Mouse (Mus musculus): ENCODE measurements around the gene Ptgs2. TPM values are rescaled to one million over a fixed set of nuclear protein-coding genes. Genes with fewer than 3 reads are reported as not detected.

Gene Ptgs2
- polyA plus RNA-seq (2015; fragmentation: Nextera tagmentation; extraction: Ambion mirVana): 0.54 and 0.61 TPM in 2 replicates

DNA sequence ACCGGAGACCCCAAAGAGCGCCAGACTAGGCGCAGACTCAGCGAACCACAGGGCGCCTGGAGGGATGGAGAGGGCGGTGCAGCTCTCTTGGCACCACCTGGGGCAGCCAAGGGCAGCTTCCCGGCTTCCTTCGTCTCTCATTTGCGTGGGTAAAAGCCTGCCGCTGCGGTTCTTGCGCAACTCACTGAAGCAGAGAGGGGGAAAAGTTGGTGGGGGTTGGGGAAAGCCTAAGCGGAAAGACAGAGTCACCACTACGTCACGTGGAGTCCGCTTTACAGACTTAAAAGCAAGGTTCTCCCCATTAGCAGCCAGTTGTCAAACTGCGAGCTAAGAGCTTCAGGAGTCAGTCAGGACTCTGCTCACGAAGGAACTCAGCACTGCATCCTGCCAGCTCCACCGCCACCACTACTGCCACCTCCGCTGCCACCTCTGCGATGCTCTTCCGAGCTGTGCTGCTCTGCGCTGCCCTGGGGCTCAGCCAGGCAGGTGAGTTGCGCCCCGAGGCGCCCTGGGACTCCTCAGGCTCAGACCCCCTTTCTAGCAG is at the start of gene Ptgs2:
Gene Ptgs2 (plus strand): TSS at position 242 of the 544 bp plus-strand sequence.
- no peaks in the 10 kb centered on the region for H3K27me3 ChIP-seq (ENCODE audit: control insufficient read depth, insufficient read depth, low read length)
- H3K9ac ChIP-seq (ENCODE audit: low read length): peak within 1 kb of the TSS; percentile 60
- DNase-seq (ENCODE audit: low spot score) (peak; percentile 58), ATAC-seq (ENCODE audit: low FRiP score, low TSS enrichment) (peak; percentile 83; the same call in 1 of the 2 replicates)
- TF ChIP-seq EP300 (optimal IDR thresholded peaks at IDR 0.05): no peak
- TF ChIP-seq CTCF (IDR thresholded peaks at IDR 0.05; ENCODE audit: low read depth): peak; percentile 46
- H3K9me3 ChIP-seq (ENCODE audit: control insufficient read depth, low read length): no peaks in the 10 kb centered on the region
- H3K4me1 ChIP-seq (replicated peaks; ENCODE audit: control insufficient read depth, insufficient read depth): 0 out of 2 replicates have a peak, but pooled peaks cover 4% of the 10 kb centered on the region
- peak within 1 kb of the TSS; percentile 35; the same call in 1 of the 2 replicates for H3K27ac ChIP-seq (replicated peaks)
- peak within 1 kb of the TSS; percentile 43 for H3K4me3 ChIP-seq (ENCODE audit: low read depth, low read length)
- peak within 1 kb of the TSS; percentile 77 for H3K4me2 ChIP-seq (replicated peaks; ENCODE audit: low read depth)
- no peaks in the 10 kb centered on the region for H3K36me3 ChIP-seq (ENCODE audit: control insufficient read depth, insufficient read depth, low read length)
- 3% methylated on average over 26 of the region's 26 CpGs for WGBS

DNA sequence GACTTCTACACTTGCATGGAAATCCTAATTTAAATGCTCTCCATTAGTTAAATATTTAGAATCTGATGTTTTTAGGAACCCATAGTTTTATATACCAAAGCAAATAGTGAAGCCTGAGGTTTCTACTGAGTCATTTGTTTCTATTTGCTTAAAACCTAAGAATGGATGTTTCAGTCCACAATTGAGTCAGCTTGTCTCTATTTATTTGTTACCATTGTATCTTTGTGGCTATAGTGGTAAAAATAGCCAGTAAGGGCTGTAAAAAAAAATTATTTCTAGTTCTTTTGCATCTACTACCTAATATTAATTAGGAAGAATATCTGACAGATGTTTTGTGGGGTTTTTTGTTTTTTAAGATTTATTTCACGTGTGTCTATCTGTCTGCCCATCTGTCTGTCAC is 49.6 kb upstream of the Ptgs2 start:
- no peaks in the 10 kb centered on the region for H3K27me3 ChIP-seq (ENCODE audit: control insufficient read depth, insufficient read depth, low read length)
- DNase-seq (ENCODE audit: low spot score) (no peak), ATAC-seq (ENCODE audit: low FRiP score, low TSS enrichment) (no peak)
- no peak overlapping the region for H3K27ac ChIP-seq (replicated peaks)
- no peak overlapping the region for H3K9ac ChIP-seq (ENCODE audit: low read length)
- no peaks in the 10 kb centered on the region for H3K4me1 ChIP-seq (replicated peaks; ENCODE audit: control insufficient read depth, insufficient read depth)
- TF ChIP-seq CTCF (IDR thresholded peaks at IDR 0.05; ENCODE audit: low read depth): no peak
- WGBS: 82% methylated on average over 1 of the region's 1 CpGs
- H3K4me2 ChIP-seq (replicated peaks; ENCODE audit: low read depth): no peak overlapping the region
- no peaks in the 10 kb centered on the region for H3K36me3 ChIP-seq (ENCODE audit: control insufficient read depth, insufficient read depth, low read length)
- no peaks in the 10 kb centered on the region for H3K9me3 ChIP-seq (ENCODE audit: control insufficient read depth, low read length)
- H3K4me3 ChIP-seq (ENCODE audit: low read depth, low read length): no peak overlapping the region

DNA sequence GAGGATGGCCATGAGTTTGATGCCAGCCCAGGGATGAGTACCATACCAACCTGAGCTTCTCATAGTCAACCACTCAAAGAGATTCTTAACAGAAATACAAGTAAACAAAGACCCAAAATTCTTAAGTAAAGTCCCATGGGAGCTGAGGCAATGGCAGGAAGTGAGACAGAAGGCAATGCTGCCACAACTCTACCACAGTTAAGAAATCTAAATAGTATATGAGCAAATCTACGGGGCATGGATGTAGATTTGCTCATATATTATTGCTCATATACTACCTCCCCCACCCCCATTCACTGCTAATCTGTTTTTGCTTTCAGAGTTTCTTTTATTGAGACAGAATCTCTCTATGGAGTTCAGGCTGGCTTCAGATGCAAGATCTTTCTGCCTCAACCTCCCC is 34.1 kb upstream of the Ptgs2 start:
- no peak overlapping the region for H3K27ac ChIP-seq (replicated peaks)
- no peak for ATAC-seq (ENCODE audit: low FRiP score, low TSS enrichment)
- H3K36me3 ChIP-seq (ENCODE audit: control insufficient read depth, insufficient read depth, low read length): no peaks in the 10 kb centered on the region
- 0 out of 2 replicates have a peak, but pooled peaks cover 2% of the 10 kb centered on the region for H3K9me3 ChIP-seq (ENCODE audit: control insufficient read depth, low read length)
- no peak overlapping the region for H3K9ac ChIP-seq (ENCODE audit: low read length)
- no peak for DNase-seq (ENCODE audit: low spot score)
- no peaks in the 10 kb centered on the region for H3K4me1 ChIP-seq (replicated peaks; ENCODE audit: control insufficient read depth, insufficient read depth)
- WGBS: 97% methylated on average over 1 of the region's 1 CpGs
- no peak overlapping the region for H3K4me3 ChIP-seq (ENCODE audit: low read depth, low read length)
- H3K27me3 ChIP-seq (ENCODE audit: control insufficient read depth, insufficient read depth, low read length): no peaks in the 10 kb centered on the region
- TF ChIP-seq CTCF (IDR thresholded peaks at IDR 0.05; ENCODE audit: low read depth): no peak
- TF ChIP-seq EP300 (optimal IDR thresholded peaks at IDR 0.05): no peak
- H3K4me2 ChIP-seq (replicated peaks; ENCODE audit: low read depth): no peak overlapping the region

DNA sequence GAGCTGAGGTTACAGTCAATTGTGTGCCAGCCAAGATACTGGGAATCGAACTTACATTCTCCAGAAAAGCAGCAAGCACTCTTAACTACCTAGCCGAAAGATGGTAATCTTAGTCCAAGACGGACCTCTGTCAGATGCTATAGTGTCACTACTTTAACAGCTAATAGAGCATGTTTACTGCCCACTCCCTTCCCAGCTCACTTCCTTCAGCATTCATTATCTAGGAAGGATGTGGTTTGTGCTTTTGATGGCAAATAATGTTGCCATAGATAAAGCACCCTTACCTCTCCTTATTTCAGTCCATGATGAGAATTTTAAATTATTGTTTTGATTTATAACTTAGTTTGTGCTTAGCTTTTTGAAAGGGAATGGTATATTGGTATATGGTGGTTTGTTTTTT is 27.0 kb upstream of the Ptgs2 start:
- no peak overlapping the region for H3K4me2 ChIP-seq (replicated peaks; ENCODE audit: low read depth)
- DNase-seq (ENCODE audit: low spot score) (no peak), ATAC-seq (ENCODE audit: low FRiP score, low TSS enrichment) (no peak)
- WGBS: 83% methylated on average over 3 of the region's 3 CpGs
- H3K4me1 ChIP-seq (replicated peaks; ENCODE audit: control insufficient read depth, insufficient read depth): no peaks in the 10 kb centered on the region
- H3K36me3 ChIP-seq (ENCODE audit: control insufficient read depth, insufficient read depth, low read length): no peaks in the 10 kb centered on the region
- H3K9me3 ChIP-seq (ENCODE audit: control insufficient read depth, low read length): no peaks in the 10 kb centered on the region
- H3K4me3 ChIP-seq (ENCODE audit: low read depth, low read length): no peak overlapping the region
- no peak for TF ChIP-seq CTCF (IDR thresholded peaks at IDR 0.05; ENCODE audit: low read depth)
- no peak for TF ChIP-seq EP300 (optimal IDR thresholded peaks at IDR 0.05)
- no peak overlapping the region for H3K9ac ChIP-seq (ENCODE audit: low read length)
- H3K27me3 ChIP-seq (ENCODE audit: control insufficient read depth, insufficient read depth, low read length): no peaks in the 10 kb centered on the region
- H3K27ac ChIP-seq (replicated peaks): no peak overlapping the region

DNA sequence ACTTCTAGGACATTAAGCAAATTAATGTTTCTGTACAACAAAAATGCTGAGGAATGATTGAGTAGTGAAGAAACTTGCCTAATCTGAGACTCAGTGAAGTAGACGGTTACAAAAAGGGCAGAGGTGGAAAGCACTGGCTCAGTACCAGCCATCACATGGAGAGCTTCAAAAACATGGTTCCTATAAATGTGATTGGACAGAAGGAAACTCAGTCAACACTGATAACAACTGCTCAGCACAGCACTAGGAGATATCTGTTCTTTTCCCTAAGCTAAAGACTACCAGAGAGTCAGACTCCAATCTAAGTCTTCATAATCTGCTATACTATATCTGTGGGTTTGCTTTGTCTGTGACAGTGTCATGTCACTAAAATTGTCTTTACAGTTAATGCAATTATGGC is 25.2 kb upstream of the Ptgs2 start:
- H3K9ac ChIP-seq (ENCODE audit: low read length): no peak overlapping the region
- no peak for TF ChIP-seq EP300 (optimal IDR thresholded peaks at IDR 0.05)
- no peak for TF ChIP-seq CTCF (IDR thresholded peaks at IDR 0.05; ENCODE audit: low read depth)
- WGBS: 69% methylated on average over 1 of the region's 1 CpGs
- H3K27me3 ChIP-seq (ENCODE audit: control insufficient read depth, insufficient read depth, low read length): no peaks in the 10 kb centered on the region
- no peak overlapping the region for H3K4me2 ChIP-seq (replicated peaks; ENCODE audit: low read depth)
- H3K4me1 ChIP-seq (replicated peaks; ENCODE audit: control insufficient read depth, insufficient read depth): no peaks in the 10 kb centered on the region
- no peak for ATAC-seq (ENCODE audit: low FRiP score, low TSS enrichment)
- H3K9me3 ChIP-seq (ENCODE audit: control insufficient read depth, low read length): no peaks in the 10 kb centered on the region
- no peak overlapping the region for H3K4me3 ChIP-seq (ENCODE audit: low read depth, low read length)
- no peak for DNase-seq (ENCODE audit: low spot score)
- H3K36me3 ChIP-seq (ENCODE audit: control insufficient read depth, insufficient read depth, low read length): no peaks in the 10 kb centered on the region
- H3K27ac ChIP-seq (replicated peaks): no peak overlapping the region

DNA sequence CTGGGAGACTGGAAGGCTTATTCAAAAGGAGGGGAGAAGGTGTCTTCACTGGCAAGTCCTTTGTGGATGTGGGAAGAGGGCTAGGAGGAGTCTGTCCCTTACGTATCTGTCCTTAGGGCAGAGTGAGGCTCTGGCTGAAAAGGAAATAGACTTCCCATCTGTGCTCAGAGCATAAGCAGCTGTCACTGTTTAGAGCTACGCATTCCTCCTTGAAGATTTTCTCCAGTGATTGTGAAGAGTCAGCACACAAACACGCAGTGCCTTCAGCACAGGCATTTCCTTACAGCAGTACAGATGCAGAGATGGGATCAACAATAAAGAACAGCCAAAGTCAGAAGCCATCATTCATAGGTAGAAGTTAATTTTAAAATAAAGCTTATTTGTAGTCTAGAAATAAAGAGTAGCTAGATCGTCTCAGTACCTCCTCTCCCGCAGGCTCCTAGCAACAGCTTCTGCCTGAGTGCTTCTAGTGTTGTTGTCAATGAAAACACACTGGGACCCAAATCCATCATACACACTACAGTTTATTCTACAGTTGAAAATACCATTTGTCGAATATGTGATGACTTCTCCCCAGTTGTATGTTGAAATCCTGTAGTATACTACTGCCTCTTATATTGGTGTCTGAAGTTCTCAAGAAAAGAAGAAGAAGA is 10.7 kb upstream of the Ptgs2 start:
- no peak overlapping the region for H3K4me2 ChIP-seq (replicated peaks; ENCODE audit: low read depth)
- no peak overlapping the region for H3K9ac ChIP-seq (ENCODE audit: low read length)
- no peaks in the 10 kb centered on the region for H3K4me1 ChIP-seq (replicated peaks; ENCODE audit: control insufficient read depth, insufficient read depth)
- DNase-seq (ENCODE audit: low spot score) (no peak), ATAC-seq (ENCODE audit: low FRiP score, low TSS enrichment) (peak; percentile 40; the same call in 1 of the 2 replicates)
- H3K9me3 ChIP-seq (ENCODE audit: control insufficient read depth, low read length): no peaks in the 10 kb centered on the region
- no peaks in the 10 kb centered on the region for H3K36me3 ChIP-seq (ENCODE audit: control insufficient read depth, insufficient read depth, low read length)
- no peaks in the 10 kb centered on the region for H3K27me3 ChIP-seq (ENCODE audit: control insufficient read depth, insufficient read depth, low read length)
- H3K4me3 ChIP-seq (ENCODE audit: low read depth, low read length): no peak overlapping the region
- 51% methylated on average over 6 of the region's 6 CpGs for WGBS
- no peak overlapping the region for H3K27ac ChIP-seq (replicated peaks)
- TF ChIP-seq EP300 (optimal IDR thresholded peaks at IDR 0.05): no peak
- TF ChIP-seq CTCF (IDR thresholded peaks at IDR 0.05; ENCODE audit: low read depth): no peak

All from stomach, postnatal 0 days (tissue).